ENCODE assay signal across 14 mouse cellular contexts in genomic region chr5:66871521-66872050, GRCm38 (mm10).
"Had no signal": no experiment of that assay in that cellular context is flagged by ENCODE, and none has a peak within 500 bp of the region (broad histone marks: within the 10 kb centered on the region; RNA-seq: fewer than 3 reads in every experiment).

No protein-coding gene starts in this region.

- H3K9ac ChIP-seq: limb, embryonic 15.5 days; liver, embryonic 13.5 days; liver, postnatal 0 days; lung, embryonic 15.5 days; midbrain, embryonic 15.5 days; neural tube, embryonic 12.5 days had no signal

- H3K4me3 ChIP-seq: left cerebral cortex, adult 2 months; limb, embryonic 15.5 days; liver, embryonic 13.5 days; lung, embryonic 15.5 days; midbrain, embryonic 15.5 days; neural tube, embryonic 12.5 days had no signal

- ATAC-seq: liver, postnatal 0 days; midbrain, embryonic 15.5 days had no signal

- H3K27me3 ChIP-seq: limb, embryonic 15.5 days; liver, embryonic 13.5 days; lung, embryonic 15.5 days; midbrain, embryonic 15.5 days; neural tube, embryonic 12.5 days had no signal

- H3K9me3 ChIP-seq: limb, embryonic 15.5 days; liver, embryonic 13.5 days; lung, embryonic 15.5 days; midbrain, embryonic 15.5 days; neural tube, embryonic 12.5 days had no signal

- DNase-seq: kidney, postnatal 25 days; liver, embryonic 13.5 days; liver, postnatal 0 days; retina, postnatal 1 day; right cerebral cortex, postnatal 4 days; spleen, adult 18-20 months; thymus, adult 18-20 months; thymus, postnatal 14 days had no signal

- H3K27ac ChIP-seq: left cerebral cortex, adult 2 months; limb, embryonic 15.5 days; liver, embryonic 13.5 days; lung, embryonic 15.5 days; midbrain, embryonic 15.5 days; neural tube, embryonic 12.5 days had no signal

- H3K36me3 ChIP-seq: limb, embryonic 15.5 days; liver, embryonic 13.5 days; lung, embryonic 15.5 days; midbrain, embryonic 15.5 days; neural tube, embryonic 12.5 days had no signal

- H3K4me1 ChIP-seq: liver, embryonic 13.5 days; lung, embryonic 15.5 days; midbrain, embryonic 15.5 days had no signal

- H3K4me2 ChIP-seq: limb, embryonic 15.5 days; liver, embryonic 13.5 days; lung, embryonic 15.5 days; midbrain, embryonic 11.5 days; midbrain, embryonic 15.5 days; neural tube, embryonic 12.5 days had no signal
